Mouse (Mus musculus): ENCODE measurements around the gene Frmpd3.

The Frmpd3 gene

GRCm38 (mm10) chrX:140456279-140456731, 114.2 kb downstream of the Frmpd3 start, which contains the start of gene Prps1:
Gene Prps1 (plus strand): TSS chrX:140456613.
- DNase-seq (ENCODE audit: low read depth, low spot score) = peak; percentile 89

- DNase-seq (ENCODE audit: low read depth, low spot score) = peak; percentile 30
These were observed 114.9 kb downstream of the Frmpd3 start for GRCm38 (mm10) chrX:140456751-140457491.

GRCm38 (mm10) chrX:140457502-140457901, 115.4 kb downstream of the Frmpd3 start:
- DNase-seq (ENCODE audit: low read depth, low spot score) = peak; percentile 21

- no peak for DNase-seq (ENCODE audit: low read depth, low spot score)
These were observed 136.2 kb downstream of the Frmpd3 start for GRCm38 (mm10) chrX:140478231-140478630.

GRCm38 (mm10) chrX:140479171-140479570, 137.1 kb downstream of the Frmpd3 start:
- peak; percentile 62 for DNase-seq (ENCODE audit: low read depth, low spot score)
